In the genomic region with DNA sequence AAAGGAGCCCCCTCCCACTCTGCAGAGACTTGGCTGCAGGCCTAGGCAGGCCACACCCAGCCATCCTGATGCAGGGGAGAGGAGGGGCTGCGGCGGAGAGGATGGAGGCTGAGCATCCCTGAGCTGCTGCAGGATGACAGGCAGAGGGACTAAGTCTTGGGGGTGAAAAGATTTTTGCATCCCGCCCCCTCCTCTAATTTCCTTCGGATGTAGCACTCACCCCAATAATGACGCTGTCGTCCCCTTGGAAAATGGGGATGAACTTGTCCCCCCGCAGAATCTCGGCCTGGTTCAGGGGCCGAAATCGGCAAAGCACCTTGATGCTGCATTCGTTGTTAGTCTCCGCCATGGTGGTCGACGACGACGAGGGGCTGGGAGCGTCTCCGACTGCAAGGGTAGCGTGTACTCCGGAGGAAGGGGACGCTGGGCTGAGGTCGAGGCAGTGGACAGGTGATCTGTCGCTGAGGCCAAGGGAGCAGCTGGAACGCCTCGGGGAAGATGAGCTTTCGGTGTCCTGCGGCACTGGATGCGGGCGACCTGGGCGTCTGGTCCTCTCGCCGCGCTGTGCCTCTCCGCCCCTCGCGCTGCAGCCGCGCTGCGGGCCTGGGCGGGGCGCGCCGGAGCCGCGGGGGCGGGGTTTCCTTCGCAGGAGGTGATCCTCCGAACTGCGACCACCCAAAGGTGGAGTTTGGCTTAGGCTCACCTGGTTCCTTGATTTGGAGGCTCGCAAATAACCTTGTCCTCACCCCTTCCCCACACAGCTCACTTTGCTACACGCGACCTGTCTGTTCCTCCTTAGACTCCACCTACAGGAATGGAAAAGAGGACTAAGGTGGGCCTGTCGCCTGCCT, we compare ENCODE assay signal across 8 mouse cellular contexts. TPM values are rescaled to one million over a fixed set of nuclear protein-coding genes. Genes with fewer than 3 reads are reported as not detected.
DNase-seq lines count a peak whose midpoint lies in the region; ATAC-seq and TF ChIP-seq lines count a peak whose summit lies in the region.

A gene (minus strand): TSS at position 801 of the 851 bp plus-strand sequence.

- peak within 1 kb of the TSS; percentile 11; the same call in 1 of the 2 replicates for H3K9ac ChIP-seq in liver, postnatal 0 days (replicated peaks)

- H3K4me3 ChIP-seq in cerebellum, adult 2 months (replicated peaks; ENCODE audit: insufficient read depth, low read depth, low read length) = peak within 1 kb of the TSS; percentile 78
- H3K4me3 ChIP-seq in layer of hippocampus, adult 2 months = peak within 1 kb of the TSS; percentile 81
- peak within 1 kb of the TSS; percentile 41 for H3K4me3 ChIP-seq in liver, postnatal 0 days (ENCODE audit: low read depth, low read length)

- under 1% methylated on average over 53 of the region's 53 CpGs for WGBS in cerebellum, adult 2 months
- WGBS in liver, postnatal 0 days (ENCODE audit: insufficient replicate concordance) = 2% methylated on average over 46 of the region's 53 CpGs

- peak; percentile 88 for TF ChIP-seq POLR2A in cerebellum, adult 2 months (IDR thresholded peaks at IDR 0.05; ENCODE audit: borderline replicate concordance, insufficient read depth, low read length)

- H3K4me2 ChIP-seq in liver, postnatal 0 days (ENCODE audit: low read depth, low read length) = peak within 1 kb of the TSS; percentile 75

- peak within 1 kb of the TSS; percentile 79 for H3K27ac ChIP-seq in cerebellum, adult 2 months (ENCODE audit: insufficient read depth, low read length)
- peak within 1 kb of the TSS; percentile 94 for H3K27ac ChIP-seq in layer of hippocampus, adult 2 months
- no peak within 1 kb of the TSS for H3K27ac ChIP-seq in liver, postnatal 0 days (ENCODE audit: low read depth)

- ATAC-seq in liver, postnatal 0 days = no peak

- H3K4me1 ChIP-seq in cerebellum, adult 2 months (ENCODE audit: control insufficient read depth, insufficient read depth, low read length) = peaks cover 33% of the 10 kb centered on the region
- peaks cover 20% of the 10 kb centered on the region for H3K4me1 ChIP-seq in liver, postnatal 0 days (ENCODE audit: insufficient read depth)

- H3K9me3 ChIP-seq in liver, postnatal 0 days (ENCODE audit: low read length) = no peaks in the 10 kb centered on the region

- H3K27me3 ChIP-seq in cerebellum, adult 2 months (ENCODE audit: control insufficient read depth, insufficient read depth, low read length) = no peaks in the 10 kb centered on the region
- peaks cover 27% of the 10 kb centered on the region for H3K27me3 ChIP-seq in liver, postnatal 0 days (ENCODE audit: insufficient read depth, low read length)

- peak; percentile 16; the same call in 1 of the 2 replicates for TF ChIP-seq CTCF in cerebellum, adult 2 months (IDR thresholded peaks at IDR 0.05; ENCODE audit: borderline replicate concordance, insufficient read depth, low read depth, low read length)
- TF ChIP-seq CTCF in layer of hippocampus, adult 2 months (conservative IDR thresholded peaks at IDR 0.05) = no peak; the same call in 1 of the 2 replicates
- TF ChIP-seq CTCF in liver, postnatal 0 days (IDR thresholded peaks at IDR 0.05; ENCODE audit: low read depth) = no peak

- DNase-seq in ovary, postnatal 36 days (ENCODE audit: low spot score) = peak; percentile 48
- no peak for DNase-seq in ovary, postnatal 14 days (ENCODE audit: low spot score)
- peak; percentile 85 to 87 for DNase-seq in cerebellum, adult 2 months
- DNase-seq in frontal cortex, adult 2 months (ENCODE audit: extremely low spot score in 1 of 2, low spot score in 1 of 2) = peak; percentile 41 to 82
- DNase-seq in layer of hippocampus, adult 2 months (ENCODE audit: low spot score in 2 of 2) = peak; percentile 66 to 78
- no peak for DNase-seq in liver, postnatal 0 days
- DNase-seq in right cerebral cortex, postnatal 25 days = peak; percentile 85
- DNase-seq in urinary bladder, postnatal 10 days (ENCODE audit: low spot score) = no peak

- TF ChIP-seq EP300 in liver, postnatal 0 days (IDR thresholded peaks at IDR 0.05; ENCODE audit: low read depth) = no peak

- H3K36me3 ChIP-seq in liver, postnatal 0 days (replicated peaks; ENCODE audit: insufficient read depth, low read length) = no peaks in the 10 kb centered on the region

RNA-seq across cellular contexts. Expression of the gene that starts here (rescaled TPM):
- polyA plus RNA-seq in cerebellum, adult 2 months (2012; rRNA removed) = 377 and 378 TPM in 2 replicates
- polyA plus RNA-seq in frontal cortex, adult 2 months (2012; rRNA removed) = 795 and 907 TPM in 2 replicates
- 100 to 1,000 TPM; 715 to 773 TPM for total RNA-seq in layer of hippocampus, adult 2 months (2021)
- polyA plus RNA-seq in liver, postnatal 0 days (2015; fragmentation: Nextera tagmentation; extraction: Ambion mirVana) = 0.06 TPM in 2 replicates

Comparison
In these comparisons a context has a peak if more than half of its experiments do, and no peak if none do; other contexts are left out.
1. RNA of the gene that starts here (polyA plus RNA-seq): 795 to 907 TPM in frontal cortex, adult 2 months and 377 to 378 TPM in cerebellum, adult 2 months; 0.06 TPM in liver, postnatal 0 days; every median in the first group is over 100 times any median in the second.
2. DNase-seq: peak in ovary, postnatal 36 days (single experiment), cerebellum, adult 2 months (2 of 2), frontal cortex, adult 2 months (2 of 2), layer of hippocampus, adult 2 months (2 of 2) and right cerebral cortex, postnatal 25 days (single experiment); none in ovary, postnatal 14 days (single experiment), liver, postnatal 0 days (single experiment) and urinary bladder, postnatal 10 days (single experiment).
3. Peak in every context shown above with its lines, with median percentiles within 50 percentile points of each other: H3K4me3 ChIP-seq.